Mouse (Mus musculus) ovary, postnatal 14 days (tissue): ENCODE measurements around the gene Jazf1.

Experiments used
- DNase-seq: peaks from one replicate; pipeline ENCODE4 v3.0.0; 2022; ENCODE audit warnings: low spot score

Jazf1 gene

DNA sequence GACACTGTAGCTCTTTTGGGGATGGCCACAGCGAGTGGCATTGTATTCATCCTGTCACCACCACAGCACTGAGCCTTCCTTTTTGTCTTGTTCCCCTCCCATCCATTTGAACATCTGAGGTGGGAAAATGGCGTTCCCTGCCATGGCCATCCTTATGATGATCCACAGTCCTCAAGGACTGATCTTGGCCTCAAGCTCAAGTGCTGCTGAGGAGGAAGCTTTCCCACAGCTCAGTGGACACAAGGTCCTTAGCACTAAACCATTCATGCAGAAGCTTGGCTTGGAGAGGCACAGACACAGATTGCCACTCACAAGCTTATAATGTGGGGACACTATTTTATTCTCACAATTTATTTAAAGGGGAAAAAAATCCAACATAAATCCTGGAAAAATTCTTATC lies 58.1 kb downstream of the Jazf1 start:
- DNase-seq, result no peak

DNA sequence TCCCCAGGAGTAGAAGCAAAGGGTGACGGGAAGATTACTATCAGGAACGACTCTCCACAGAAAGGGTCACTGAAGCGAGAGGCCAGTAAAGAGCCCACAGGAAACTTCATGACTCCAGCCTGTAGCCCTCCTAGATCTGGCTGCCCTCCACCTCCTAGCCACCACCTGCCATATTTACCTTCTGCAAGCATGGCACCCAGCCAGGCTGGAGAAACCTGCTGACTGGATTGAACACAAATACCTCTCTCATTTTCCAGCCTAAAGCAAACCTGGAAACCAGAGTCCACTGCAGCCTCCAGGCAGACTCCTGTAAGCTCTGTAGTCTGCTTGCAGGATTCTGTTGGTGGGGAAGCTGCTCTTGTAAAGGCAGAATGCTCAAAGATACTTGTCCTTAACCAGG lies 62.4 kb downstream of the Jazf1 start:
- DNase-seq, result no peak

DNA sequence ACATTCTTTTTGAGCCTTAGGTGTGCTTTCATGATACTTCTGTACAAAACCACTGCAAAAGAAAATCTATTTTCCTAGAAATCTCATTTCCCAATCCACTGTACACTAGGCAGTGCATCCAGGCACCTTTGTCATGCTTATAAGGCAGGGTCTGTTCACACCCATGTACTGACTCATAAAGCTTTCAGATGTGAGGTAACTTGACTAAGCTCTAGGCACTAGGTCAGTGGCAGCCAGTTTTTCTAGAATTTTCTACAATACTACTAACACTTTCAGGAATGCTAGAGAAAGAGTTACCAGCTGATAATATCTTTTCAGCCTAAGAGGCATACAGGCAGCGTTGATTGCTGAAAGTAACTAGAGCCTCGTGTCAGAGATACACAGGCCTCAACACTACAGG lies 62.9 kb downstream of the Jazf1 start:
- no peak for DNase-seq

DNA sequence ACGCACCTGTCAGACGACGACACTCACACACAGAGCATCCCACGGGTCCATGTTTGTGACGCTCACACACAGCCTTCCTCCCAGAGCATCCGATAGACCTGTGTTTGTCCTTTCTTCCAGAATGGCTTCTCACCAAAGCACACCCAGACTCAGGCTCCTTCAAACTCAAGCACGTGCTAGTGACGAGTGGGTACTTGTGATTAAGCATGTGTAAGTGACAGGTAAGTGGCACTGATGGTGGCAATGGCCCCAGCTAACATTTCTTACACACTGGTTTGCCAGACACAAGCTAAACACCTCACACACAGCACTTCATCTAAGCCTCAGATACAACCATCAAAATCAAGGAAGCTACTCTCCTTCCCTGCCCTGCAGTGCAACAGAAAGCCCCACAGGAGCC lies 77.6 kb downstream of the Jazf1 start:
- DNase-seq, result no peak

DNA sequence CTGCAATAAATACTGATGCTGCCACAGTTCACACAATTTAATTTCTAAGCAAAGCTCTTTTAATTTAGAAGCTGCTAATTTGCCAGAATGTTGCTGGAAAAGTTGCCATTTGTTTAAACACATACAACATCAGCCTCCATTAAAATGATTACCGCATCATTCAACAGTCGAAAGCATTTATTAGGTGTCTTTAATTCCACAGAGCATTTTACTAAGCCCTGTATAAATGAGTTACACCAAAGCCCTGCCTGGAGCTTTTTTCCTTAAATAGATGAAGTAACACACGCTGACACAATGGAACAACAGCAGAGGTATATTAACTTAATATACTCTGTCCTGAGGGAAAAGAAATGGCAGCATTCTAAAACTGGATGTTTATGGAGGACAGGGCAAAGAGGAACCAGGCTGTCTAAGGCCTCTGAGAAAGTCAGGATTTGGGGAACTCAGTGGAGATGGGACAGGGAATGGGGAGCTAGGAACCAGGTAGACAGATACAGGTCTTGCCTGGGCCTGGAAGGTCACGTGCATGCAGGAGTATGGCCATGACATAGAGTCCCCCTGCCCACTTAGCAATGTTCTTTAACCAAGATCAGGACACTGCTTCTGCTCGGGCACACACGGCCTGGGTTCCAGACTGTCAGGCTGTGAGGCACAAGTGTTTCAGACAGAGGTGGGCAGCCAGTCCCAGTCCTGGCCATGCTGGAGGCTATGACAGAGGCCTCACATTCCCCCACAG lies 80.4 kb downstream of the Jazf1 start:
- DNase-seq, result no peak

DNA sequence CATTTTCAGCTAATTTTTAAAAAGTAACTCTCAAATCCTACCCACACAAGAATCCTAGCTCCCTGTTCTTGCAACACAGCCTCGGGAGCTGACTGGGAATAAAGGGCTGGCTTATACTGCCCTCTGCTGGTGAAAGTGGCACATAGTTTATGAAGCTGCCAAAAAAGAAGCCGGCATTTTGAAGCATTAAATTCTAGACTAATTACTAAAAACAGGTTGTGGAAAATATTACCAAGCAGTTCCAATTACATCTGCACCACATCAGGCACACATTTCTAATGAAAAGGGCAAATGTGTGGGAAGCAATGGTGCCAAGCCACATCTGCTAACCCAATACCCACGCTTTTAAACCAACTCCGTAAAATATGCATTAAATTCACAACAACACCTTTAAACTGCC lies 81.0 kb downstream of the Jazf1 start:
- peak; percentile 30 for DNase-seq

DNA sequence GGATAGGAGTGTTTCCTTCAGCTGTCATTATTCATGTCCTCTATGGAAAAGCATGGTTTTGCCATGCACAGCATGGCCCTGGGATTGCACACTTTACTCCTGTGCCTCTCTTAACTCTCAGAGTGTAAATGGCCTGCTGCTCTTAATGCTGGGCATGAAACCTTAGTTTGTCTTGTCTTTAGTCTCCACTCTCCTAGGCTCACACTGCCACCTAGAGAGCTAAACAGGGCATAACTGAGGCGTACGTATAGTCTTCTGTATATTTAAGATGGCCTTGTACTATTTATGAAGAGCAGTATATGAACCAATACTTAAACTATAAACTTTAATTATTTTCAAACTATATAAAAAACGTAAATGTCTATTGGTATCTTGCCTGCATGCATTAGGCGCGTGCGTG lies 86.3 kb downstream of the Jazf1 start:
- DNase-seq, result no peak

DNA sequence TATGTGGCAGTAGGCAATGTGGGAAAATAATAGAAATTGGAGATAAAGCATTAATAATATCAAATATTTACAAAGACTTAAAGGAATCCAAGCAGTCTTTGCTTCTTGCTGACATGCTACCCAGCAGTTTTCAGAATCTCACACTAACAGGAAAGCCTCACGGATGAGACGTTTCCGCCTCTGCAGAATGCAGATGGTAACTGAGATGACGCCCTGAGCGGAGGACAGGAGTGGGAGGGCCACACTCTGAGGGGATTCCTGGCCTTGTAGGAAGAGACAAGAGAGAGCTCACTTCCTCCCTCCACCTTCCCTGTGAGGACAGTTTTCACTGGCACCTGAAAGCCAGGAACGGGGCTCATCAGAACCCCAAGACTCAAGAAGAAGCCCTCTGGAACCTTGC lies 88.9 kb downstream of the Jazf1 start:
- DNase-seq, result no peak

DNA sequence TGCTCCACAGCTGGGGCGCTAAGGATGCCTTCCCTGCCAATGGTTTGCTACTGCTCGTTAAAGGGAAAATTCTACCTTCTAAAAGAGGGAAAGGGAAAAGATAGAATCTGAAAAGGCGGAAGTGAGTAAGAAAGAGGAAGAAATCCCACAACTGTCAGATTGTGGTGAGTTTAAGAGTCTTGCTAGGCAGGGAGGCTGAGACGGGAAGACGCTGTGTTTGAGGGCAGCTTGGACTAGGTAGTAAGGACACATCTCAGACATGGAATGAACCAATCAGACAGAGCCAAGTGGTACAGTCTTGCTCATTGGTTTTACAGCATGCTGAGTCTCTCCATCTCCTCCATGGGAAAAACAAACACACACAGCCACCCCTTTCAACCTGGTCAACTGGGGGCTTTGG lies 95.1 kb downstream of the Jazf1 start:
- no peak for DNase-seq

DNA sequence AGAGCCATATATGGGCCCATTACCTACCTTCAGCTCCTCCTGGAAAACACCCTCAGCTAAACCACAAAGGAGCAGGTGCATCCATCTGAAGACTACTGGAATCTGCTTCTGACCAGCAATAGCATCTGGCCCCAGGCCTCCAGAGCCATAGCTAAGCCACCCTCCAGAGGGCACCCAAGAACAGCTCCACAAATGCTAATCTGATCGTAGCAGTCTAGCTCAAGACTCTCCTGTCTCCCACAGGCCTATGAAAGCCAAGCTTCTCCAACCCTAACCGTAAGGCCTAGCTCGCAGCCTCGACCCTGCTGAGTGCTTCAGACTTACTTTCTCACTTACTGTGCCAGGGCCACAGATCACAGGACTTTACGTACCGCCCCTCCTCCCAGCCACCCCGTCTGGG lies 96.3 kb downstream of the Jazf1 start:
- DNase-seq, result no peak

DNA sequence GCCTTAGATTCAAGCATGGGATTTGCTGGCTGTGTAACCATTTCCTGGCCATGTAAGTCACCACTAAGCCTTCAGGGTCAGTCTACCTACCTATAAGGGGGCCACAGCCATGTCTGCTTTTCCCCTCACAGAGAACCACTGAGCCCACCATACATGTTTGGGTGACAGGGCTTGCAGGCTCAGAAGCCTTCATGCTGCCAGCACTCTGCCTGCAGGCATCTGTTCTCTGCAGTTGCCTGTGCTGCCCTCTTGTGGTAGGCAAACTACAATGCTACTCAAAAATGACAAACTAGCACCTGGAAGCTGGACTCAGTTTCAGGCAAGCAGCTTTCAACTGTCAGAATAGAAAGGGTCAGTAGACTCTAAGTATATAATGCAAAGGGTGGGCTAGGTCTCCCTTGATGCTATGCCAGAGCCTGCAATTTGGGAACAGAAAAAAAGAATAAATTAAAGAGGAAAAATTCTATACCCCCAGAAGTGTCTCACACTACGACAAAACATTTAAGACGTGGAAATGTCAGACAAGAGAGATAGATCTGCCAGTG lies 98.6 kb downstream of the Jazf1 start:
- DNase-seq, result peak; percentile 63

DNA sequence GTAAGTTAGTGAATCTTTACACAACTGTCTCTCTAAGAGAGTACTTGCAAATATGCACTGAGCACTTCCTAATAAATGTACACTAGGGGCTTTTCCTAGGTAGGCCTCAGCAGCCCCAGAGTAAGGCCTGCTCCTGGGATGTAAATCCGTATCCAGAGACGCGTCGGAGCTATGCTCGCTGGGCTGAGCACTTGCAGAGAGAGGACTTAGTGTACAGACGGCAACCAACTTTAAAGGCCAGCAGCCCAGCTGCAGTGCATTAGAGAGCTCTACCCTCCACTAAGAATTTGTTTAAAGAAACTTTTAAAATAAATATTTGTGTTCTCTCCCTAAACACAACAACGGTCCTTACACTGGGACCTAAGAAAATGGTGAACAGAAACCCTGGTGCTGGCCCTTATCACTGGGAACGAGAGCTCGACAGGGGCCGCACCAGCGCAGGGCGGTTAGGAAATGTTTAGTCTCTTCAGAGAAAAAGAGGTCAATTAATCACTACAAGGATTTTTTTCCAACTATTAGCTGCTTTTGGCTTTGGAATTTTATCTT lies 100.0 kb downstream of the Jazf1 start:
- no peak for DNase-seq

DNA sequence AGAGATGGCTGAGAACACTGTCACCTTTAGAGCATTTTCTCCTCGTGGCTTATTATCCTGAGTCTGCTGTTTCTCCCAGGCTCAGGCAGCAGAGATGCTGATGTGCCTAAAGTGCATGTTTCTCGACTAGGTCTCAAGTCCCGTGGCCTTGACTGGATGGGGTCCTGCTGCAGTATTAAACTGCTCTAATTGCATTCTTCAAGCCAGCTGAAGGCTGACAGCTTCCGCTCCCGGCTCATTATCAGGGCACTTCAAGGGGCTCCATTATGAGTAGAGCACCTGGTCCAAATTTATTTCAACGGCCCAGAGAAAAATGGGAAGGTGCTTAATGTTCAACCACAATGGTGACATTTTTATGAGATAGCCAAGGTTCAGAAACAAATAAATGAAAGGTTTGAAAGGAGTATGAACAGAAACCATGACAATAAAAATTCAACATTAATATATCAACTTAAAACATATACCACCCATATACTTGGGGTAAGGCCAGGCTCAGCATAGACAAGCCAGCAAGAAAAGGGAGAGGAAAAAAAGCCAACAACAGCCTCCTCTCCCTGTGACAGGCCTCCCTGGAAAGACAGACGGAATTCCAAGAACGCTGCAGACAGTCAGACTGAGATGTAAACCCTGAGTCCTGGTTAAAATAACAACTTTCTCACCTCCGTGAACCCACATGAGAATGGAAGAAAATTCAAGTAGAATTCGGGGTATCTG lies 100.7 kb downstream of the Jazf1 start:
- no peak for DNase-seq

DNA sequence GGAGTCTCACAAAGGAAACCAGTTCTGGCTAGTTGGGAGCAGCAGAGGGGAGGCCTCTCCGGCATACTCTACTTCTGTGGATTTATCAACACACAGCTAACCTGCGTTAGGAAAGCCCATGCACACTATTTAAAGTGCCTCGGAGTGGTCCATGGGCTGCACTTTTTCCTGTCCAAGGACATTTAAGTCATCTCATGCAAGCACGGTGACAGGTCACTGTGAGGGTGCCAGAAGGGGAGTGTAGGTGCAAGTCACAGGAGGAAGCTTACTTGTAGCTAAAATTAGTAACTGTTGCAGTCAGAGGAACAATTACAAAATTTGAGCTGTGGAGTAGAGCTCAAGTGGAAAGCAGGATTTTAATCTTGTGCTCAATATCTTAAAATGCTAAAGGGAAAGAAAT lies 102.4 kb downstream of the Jazf1 start:
- DNase-seq, result no peak

DNA sequence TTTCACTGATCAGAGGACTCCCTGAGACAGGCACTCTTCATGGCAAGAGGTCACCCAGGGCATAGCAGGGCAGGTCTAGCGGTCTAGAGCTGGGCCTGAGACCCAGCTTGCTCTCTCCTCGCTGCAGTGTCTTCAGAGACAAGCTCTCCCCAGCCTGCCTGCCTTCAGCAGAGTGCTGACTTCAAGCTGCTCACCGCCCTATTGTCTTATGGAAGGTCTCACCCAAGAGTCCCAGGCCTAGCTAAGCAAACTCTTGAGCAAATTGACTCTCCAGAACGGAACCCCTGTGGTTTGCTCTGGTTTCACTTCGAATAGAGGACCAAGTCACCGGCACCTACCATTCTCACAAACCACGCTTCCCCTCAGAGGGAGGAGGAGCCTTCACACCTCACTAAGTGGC lies 103.1 kb downstream of the Jazf1 start:
- DNase-seq, result no peak

DNA sequence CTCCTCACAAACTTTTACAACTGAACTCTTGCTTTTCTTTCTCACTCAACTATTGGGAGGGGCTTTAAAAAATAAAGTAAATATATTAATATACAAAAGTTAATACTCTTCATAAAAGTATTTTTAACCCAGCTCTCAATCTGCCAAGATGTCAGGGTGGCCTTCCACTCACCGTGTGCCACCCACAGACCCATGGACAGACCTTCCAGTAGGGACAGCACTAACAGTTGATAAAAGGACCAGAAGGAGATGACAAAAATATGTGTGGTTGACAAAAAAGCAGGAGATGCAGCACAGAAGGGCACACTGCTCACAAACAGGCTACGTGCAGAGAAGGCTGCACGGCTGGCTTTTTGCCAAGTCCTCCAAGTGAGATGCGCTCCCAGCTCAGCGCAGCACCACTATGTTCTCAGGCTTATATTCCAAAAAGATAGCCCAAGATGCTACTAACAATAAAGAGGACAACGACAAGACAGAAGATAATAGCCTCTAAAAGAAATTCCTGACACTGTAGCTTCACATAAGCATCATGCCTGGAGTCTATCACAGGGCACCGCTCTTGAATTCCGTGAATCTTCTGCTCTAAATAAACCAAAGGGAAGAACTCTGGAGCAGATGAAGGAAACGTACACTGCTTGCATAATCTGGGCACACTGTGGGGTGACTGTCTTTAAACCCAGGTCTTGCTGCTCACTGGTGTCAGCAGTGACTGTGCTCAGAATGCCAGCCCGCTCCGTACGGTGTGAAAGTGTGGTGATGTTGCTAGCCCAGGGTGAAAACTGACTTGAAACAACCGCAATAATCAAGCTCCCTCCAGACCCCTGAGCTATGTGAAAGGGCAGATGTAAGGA lies 104.4 kb downstream of the Jazf1 start:
- DNase-seq, result no peak

DNA sequence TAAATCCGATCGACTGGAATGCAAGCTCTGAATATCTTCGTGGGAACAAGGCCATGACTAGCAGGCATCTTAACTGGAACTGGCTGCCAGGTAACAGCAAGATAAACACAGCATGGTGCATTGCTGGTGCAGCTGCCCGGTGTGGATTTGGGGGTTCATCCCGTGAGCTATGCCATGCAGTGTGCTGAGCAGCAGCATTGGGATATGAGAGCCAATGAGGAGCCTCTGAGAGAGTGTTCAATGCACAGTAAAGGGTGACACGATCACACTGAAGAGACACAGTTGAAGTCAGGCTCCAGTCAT lies 105.0 kb downstream of the Jazf1 start:
- DNase-seq, result no peak

DNA sequence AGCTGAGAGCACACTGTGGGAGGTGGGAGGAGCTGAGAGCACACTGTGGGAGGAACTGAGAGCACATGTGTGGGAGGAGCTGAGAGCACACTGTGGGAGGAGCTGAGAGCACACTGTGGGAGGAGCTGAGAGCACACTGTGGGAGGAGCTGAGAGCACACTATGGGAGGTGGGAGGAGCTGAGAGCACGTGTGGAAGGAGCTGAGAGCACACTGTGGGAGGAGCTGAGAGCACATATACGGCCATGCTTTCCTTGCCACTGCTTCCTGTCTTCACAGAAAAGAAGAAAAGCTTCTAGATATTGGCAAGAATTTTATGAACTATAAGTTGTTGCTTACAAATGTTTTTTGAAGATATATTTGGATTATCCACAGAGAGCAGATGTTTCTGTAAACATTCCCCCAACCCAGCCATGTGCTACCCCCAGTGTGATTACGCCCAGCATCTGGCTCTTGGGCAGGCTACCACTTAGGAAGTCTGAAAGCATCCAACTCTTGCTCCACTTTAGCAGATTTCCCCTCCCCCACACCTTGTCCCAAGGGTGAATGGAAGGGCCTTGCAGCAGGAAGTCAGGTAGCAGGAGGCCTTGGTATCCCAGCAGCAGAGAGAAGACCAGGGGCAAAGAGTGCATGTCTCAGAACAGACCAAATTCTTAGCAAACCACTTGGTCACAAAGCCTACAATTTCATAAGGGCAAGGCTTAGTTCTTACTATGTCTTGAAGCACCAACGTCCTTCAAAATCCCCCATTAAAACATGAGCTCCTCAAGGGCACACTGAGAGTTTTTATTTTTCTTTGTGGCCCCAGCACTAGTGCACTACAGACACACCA lies 105.6 kb downstream of the Jazf1 start:
- DNase-seq, result no peak

DNA sequence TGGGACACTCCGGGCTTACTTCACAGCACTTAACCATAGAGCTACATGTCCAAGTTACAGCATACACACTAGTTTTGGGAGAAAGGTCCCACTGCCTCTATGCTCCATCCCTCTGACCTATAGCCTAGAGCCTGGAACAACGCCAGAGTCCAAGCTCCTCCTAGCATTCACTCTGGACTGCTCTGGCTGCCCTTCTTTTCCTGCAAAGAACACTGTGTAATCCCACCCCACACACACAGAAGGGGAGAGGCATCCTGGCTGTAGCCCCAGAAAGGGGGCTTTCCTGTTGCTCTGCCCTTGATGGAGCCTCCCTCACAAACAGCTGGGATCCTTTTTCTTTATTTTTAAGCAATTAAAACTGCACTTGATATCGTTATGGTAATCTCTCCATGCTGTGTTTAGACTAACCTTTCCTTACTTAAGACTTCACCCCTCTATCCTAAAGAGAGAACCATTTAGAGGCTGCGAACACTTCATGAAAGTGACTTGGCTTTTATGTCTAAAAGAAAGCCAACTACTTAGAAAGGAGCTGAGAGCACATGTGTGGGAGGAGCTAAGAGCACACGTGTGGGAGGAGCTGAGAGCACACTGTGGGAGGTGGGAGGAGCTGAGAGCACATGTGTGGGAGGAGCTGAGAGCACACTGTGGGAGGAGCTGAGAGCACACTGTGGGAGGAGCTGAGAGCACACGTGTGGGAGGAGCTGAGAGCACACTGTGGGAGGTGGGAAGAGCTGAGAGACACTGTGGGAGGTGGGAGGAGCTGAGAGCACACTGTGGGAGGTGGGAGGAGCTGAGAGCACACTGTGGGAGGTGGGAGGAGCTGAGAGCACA lies 106.6 kb downstream of the Jazf1 start:
- DNase-seq, result no peak

DNA sequence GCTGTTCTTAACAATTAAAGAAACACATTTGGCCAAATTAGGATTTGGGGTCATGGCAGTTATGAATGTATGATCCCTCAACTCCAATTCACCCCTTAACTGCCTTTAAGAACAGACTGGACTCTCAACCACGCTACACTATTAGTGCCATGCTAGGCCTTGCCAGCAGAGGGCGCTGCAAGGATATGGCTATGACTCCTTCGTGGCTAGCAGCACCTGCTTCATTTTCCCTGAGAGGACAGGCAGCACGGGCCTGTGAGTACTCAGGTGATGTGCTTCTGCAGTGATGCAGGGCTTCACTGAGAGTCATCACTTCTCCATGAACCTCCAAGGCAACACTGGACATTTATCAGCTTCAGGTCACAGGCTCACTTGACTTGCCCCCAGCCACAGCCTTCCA lies 110.7 kb downstream of the Jazf1 start:
- DNase-seq, result peak; percentile 58

DNA sequence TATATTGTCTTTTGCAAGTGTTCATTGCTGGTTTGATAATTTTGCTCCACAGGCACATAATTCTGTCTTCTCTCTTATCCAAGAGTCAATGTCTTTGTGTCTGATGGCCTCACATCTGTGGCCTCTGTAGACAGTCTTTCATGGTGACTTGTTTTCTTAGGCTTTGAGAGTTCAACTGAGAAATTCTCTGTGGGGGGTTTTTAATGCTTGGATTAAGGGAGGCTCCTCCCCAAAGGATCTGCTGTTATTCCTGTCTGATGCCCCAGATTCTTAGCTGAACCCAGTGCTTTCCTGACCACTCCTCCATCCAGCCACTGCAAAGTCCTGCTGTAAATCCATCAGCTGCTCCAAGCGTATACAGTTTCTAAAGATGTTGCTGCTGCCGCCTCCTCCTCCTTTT lies 112.3 kb downstream of the Jazf1 start:
- no peak for DNase-seq
